Mouse (Mus musculus): ENCODE data around the gene Rasal1. TPM values are rescaled to one million over a fixed set of nuclear protein-coding genes. Genes with fewer than 3 reads are reported as not detected.

Rasal1 gene
- polyA plus RNA-seq (2012; rRNA removed): 0.07 and 0.08 TPM in 2 replicates

GRCm38 (mm10) chr5:120648569-120649373 is at the start of gene Rasal1:
Rasal1 (plus strand) TSS chr5:120648812.

DNA sequence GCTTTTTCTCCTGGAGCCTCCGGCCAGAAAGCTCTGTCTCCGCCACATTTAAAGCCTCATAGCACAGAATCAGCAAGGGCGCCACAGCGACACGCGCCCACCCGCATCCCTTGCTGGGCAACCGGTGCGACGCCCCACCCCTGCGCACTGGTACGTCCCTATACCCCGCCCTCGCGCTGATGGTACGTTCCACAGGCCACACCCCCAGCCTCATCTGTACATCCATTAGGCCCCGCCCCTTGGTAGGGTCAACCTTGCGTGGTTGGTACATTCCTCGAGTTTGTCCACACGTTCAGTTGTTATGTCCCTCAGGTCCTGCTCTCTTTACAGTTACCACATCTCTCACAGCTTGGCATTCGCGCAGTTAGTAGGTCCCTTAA is 36.2 kb upstream of the Rasal1 start, which contains the start of the genes Rita1 and Ddx54:
TSS of gene Rita1 (minus strand) at position 148 of the 380 bp plus-strand sequence.
TSS of gene Ddx54 (plus strand) at position 298 of the 380 bp plus-strand sequence.

DNA sequence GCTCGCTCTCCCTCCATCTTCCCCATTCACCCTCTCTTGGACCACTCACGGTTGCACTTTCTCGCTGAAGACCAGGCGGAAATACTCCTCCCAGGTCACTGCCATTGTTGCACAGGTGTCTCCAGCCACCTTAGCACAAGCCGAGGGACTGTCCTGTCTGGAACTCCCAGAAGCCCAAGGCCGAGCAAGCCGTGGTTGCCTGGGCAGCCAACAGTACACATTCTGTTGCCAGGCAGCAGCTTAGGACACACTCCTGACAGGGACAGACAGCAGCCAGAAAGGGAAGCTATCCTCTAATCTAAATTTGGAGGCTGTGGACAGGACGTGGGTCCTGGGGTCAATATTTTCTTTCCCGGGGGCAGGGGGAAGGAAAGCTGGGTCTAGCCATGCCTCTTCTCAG is 14.5 kb upstream of the Rasal1 start, which contains the start of gene Cfap73:
TSS of gene Cfap73 (minus strand) at position 105 of the 400 bp plus-strand sequence.

DNA sequence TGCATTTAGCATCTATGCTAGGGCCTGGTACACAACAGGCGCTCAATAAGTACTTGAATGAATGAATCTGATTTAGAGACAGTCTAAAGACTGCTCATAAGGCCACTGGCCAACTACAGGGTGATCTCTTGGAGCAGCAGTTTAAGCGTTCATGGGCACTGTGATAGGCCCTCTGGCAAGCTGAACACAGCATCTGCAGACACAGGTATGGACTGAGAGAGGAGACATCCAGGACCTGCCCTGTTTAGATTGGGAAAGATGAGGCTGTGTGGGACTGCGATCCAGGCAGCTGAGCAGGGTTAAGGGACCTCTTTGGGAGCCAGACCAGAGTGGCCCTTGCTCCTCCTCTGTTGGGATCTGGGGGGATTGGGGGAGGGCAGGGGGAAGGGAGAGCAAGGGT is 63.2 kb downstream of the Rasal1 start, which contains the start of gene Dtx1:
TSS of gene Dtx1 (minus strand) at position 101 of the 400 bp plus-strand sequence.

Other genes starting within 250 kb of the Rasal1 start
- not detected in 2 replicates for gene Lhx5, start 217.1 kb upstream of the Rasal1 start, polyA plus RNA-seq (2012; rRNA removed)
- 0.88 and 0.89 TPM in 2 replicates for gene Sdsl, start 176.0 kb upstream of the Rasal1 start, polyA plus RNA-seq (2012; rRNA removed)
- gene Sds, start 172.3 kb upstream of the Rasal1 start, polyA plus RNA-seq (2012; rRNA removed): 0.25 and 0.36 TPM in 2 replicates
- 3.5 and 4.3 TPM in 2 replicates for gene Plbd2, start 145.2 kb upstream of the Rasal1 start, polyA plus RNA-seq (2012; rRNA removed)
- 4.6 and 5.9 TPM in 2 replicates for gene Slc8b1, start 137.6 kb upstream of the Rasal1 start, polyA plus RNA-seq (2012; rRNA removed)
- 15.0 and 18.2 TPM in 2 replicates for gene Tpcn1, start 60.1 kb upstream of the Rasal1 start, polyA plus RNA-seq (2012; rRNA removed)
- gene Iqcd, start 59.8 kb upstream of the Rasal1 start, polyA plus RNA-seq (2012; rRNA removed): 2.0 and 2.3 TPM in 2 replicates
- gene Rita1, start 36.2 kb upstream of the Rasal1 start, polyA plus RNA-seq (2012; rRNA removed): 4.2 and 5.6 TPM in 2 replicates
- gene Ddx54, start 36.1 kb upstream of the Rasal1 start, polyA plus RNA-seq (2012; rRNA removed): 12.0 and 12.6 TPM in 2 replicates
- not detected in 2 replicates for gene Cfap73, start 14.6 kb upstream of the Rasal1 start, polyA plus RNA-seq (2012; rRNA removed)
- gene Dtx1, start 63.1 kb downstream of the Rasal1 start, polyA plus RNA-seq (2012; rRNA removed): 0.03 and 0.15 TPM in 2 replicates
- 1.3 and 2.1 TPM in 2 replicates for gene Oas2, start 101.0 kb downstream of the Rasal1 start, polyA plus RNA-seq (2012; rRNA removed)
- 0.19 and 1.0 TPM in 2 replicates for gene Oas3, start 128.8 kb downstream of the Rasal1 start, polyA plus RNA-seq (2012; rRNA removed)
- 0.01 TPM in 1 of 2 replicates, not detected in the other for gene Oas1e, start 146.7 kb downstream of the Rasal1 start, polyA plus RNA-seq (2012; rRNA removed)
- 0.15 and 0.44 TPM in 2 replicates for gene Oas1c, start 163.7 kb downstream of the Rasal1 start, polyA plus RNA-seq (2012; rRNA removed)
- gene Oas1f, start 198.6 kb downstream of the Rasal1 start, polyA plus RNA-seq (2012; rRNA removed): not detected in 2 replicates
- gene Oas1h, start 212.6 kb downstream of the Rasal1 start, polyA plus RNA-seq (2012; rRNA removed): not detected in 2 replicates
- 0.72 and 1.6 TPM in 2 replicates for gene Oas1g, start 238.8 kb downstream of the Rasal1 start, polyA plus RNA-seq (2012; rRNA removed)

All from liver, embryonic 14 days (tissue).